ENCODE assay signal across 23 mouse cellular contexts in the genomic region with DNA sequence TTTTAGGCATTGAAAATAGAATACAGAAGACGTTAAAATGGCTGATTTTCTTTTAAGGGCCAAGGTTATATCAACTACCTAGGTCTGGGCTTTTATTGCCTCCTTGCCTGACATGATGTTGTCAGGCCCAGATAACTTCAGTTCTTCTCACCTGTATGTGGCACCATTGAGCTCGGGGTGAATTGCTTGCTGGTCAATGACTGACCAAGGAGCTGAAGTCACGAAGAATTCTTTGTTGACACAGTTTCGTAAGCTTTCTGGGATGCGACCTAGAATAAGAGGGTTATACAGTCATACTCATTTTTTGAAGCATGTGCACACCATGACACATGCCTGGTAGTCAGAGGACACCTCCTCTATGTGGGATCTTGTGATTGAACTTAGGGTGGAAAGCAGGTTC. TPM values are rescaled to one million over a fixed set of nuclear protein-coding genes. Genes with fewer than 3 reads are reported as not detected.
DNase-seq lines count a peak whose midpoint lies in the region; TF ChIP-seq lines count a peak whose summit lies in the region.
"Had no signal": no experiment of that assay in that cellular context is flagged by ENCODE, and none has a peak within 500 bp of the region (broad histone marks: within the 10 kb centered on the region; RNA-seq: fewer than 3 reads in every experiment).

No protein-coding gene starts in this region.

- no peaks in the 10 kb centered on the region for H3K4me1 ChIP-seq in liver, adult 2 months (ENCODE audit: control insufficient read depth, insufficient read depth, low read length)
- H3K4me1 ChIP-seq: embryonic facial prominence, embryonic 10.5 days; embryonic facial prominence, embryonic 13.5 days; forebrain, embryonic 12.5 days; forebrain, embryonic 15.5 days had no signal

- no peak overlapping the region for H3K4me3 ChIP-seq in gastrocnemius, adult 2 months
- no peak overlapping the region for H3K4me3 ChIP-seq in liver, adult 2 months (ENCODE audit: insufficient read depth, low read depth, low read length)
- H3K4me3 ChIP-seq: embryonic facial prominence, embryonic 10.5 days; embryonic facial prominence, embryonic 13.5 days; erythroblast, embryonic 14.5 days; forebrain, embryonic 12.5 days; forebrain, embryonic 15.5 days; hindbrain, embryonic 12.5 days; hindbrain, embryonic 15.5 days had no signal

- 33% methylated on average over 5 of the region's 5 CpGs for WGBS in liver, adult 2 months

- no peak for TF ChIP-seq POLR2A in liver, adult 2 months (IDR thresholded peaks at IDR 0.05; ENCODE audit: extremely low read depth, insufficient read depth, low read length)

- peak overlapping the region; percentile 96 for H3K27ac ChIP-seq in gastrocnemius, adult 2 months
- H3K27ac ChIP-seq in liver, adult 2 months (replicated peaks; ENCODE audit: insufficient read depth, low read depth, low read length), result no peak overlapping the region
- H3K27ac ChIP-seq: embryonic facial prominence, embryonic 10.5 days; embryonic facial prominence, embryonic 13.5 days; forebrain, embryonic 12.5 days; forebrain, embryonic 15.5 days; hindbrain, embryonic 12.5 days; hindbrain, embryonic 15.5 days had no signal

- DNase-seq in gastrocnemius, adult 2 months, result no peak
- DNase-seq in gastrocnemius, adult 18-20 months (ENCODE audit: low spot score), result no peak
- peak; percentile 63 for DNase-seq in liver, adult 2 months (ENCODE audit: extremely low read depth, low read depth, low spot score)
- DNase-seq in liver, result no peak
- peak; percentile 31 for DNase-seq in lung, postnatal 36 days
- DNase-seq in lung, postnatal 4 days, result no peak
- no peak for DNase-seq in ovary, postnatal 10 days (ENCODE audit: low spot score)
- DNase-seq: adrenal gland, postnatal 10 days; adrenal gland, postnatal 36 days; B cell, adult 2 months; cerebellum, adult 18-20 months; cerebellum, adult 9-10 months; cerebellum, postnatal 14 days; gastrocnemius, postnatal 14 days had no signal

- no peak overlapping the region for H3K9ac ChIP-seq in liver, adult 2 months (ENCODE audit: low read depth, low read length)
- H3K9ac ChIP-seq: embryonic facial prominence, embryonic 13.5 days; forebrain, embryonic 12.5 days; forebrain, embryonic 15.5 days; hindbrain, embryonic 12.5 days; hindbrain, embryonic 15.5 days had no signal

- intact Hi-C loops in gastrocnemius, adult 2 months (cut with DNase I), result loop anchor here (5.0 kb wide), 2 partner anchors 178 to 318 kb away; a partner anchor contains a TSS

- no peaks in the 10 kb centered on the region for H3K79me2 ChIP-seq in liver, adult 2 months (ENCODE audit: control insufficient read depth, insufficient read depth, low read length)

- H3K27me3 ChIP-seq in liver, adult 2 months (ENCODE audit: control insufficient read depth, insufficient read depth, low read length), result no peaks in the 10 kb centered on the region
- H3K27me3 ChIP-seq: CH12.LX; embryonic facial prominence, embryonic 13.5 days; forebrain, embryonic 12.5 days; forebrain, embryonic 15.5 days; hindbrain, embryonic 12.5 days; hindbrain, embryonic 15.5 days; Patski had no signal

- H3K36me3 ChIP-seq in liver, adult 2 months (ENCODE audit: control insufficient read depth, insufficient read depth, low read length), result peaks cover 14% of the 10 kb centered on the region

- no peak for TF ChIP-seq CTCF in gastrocnemius, adult 2 months (IDR thresholded peaks at IDR 0.05)
- TF ChIP-seq CTCF in liver, adult 2 months (IDR thresholded peaks at IDR 0.05; ENCODE audit: low read depth, low read length), result no peak

RNA-seq across cellular contexts. Expression of a gene that starts 58.9 kb away (rescaled TPM):
- 10 to 100 TPM; 47.0 to 54.5 TPM for total RNA-seq in gastrocnemius, adult 2 months (2021)
- total RNA-seq in gastrocnemius, adult 18-20 months (2021), result 10 to 100 TPM; 51.3 to 56.9 TPM
- total RNA-seq in liver, adult 2 months (2014; rRNA removed), result 41.1 and 42.4 TPM in 2 replicates
- 8.1 and 9.8 TPM in 2 replicates for polyA plus RNA-seq in liver, adult 2 months (2012; rRNA removed)

Comparison
In these comparisons a context has a peak if more than half of its experiments do, and no peak if none do; other contexts are left out.
1. DNase-seq: peak in liver, adult 2 months (single experiment) and lung, postnatal 36 days (single experiment); none in gastrocnemius, adult 2 months (single experiment), gastrocnemius, adult 18-20 months (single experiment), liver (single experiment), lung, postnatal 4 days (0 of 2) and ovary, postnatal 10 days (single experiment).